Mouse (Mus musculus): ENCODE data around the gene Gm28043. TPM values are rescaled to one million over a fixed set of nuclear protein-coding genes. Genes with fewer than 3 reads are reported as not detected.

Gm28043 gene
- total and polyA plus RNA-seq, 3 experiments = 3.6 to 4.2 (median 3.7) TPM

GRCm38 (mm10) chr17:29679038-29679767 is 64.5 kb downstream of the Gm28043 start:
- peak overlapping the region; percentile 92 for H3K4me2 ChIP-seq (ENCODE audit: insufficient read depth, low read depth, poor library complexity, severe bottlenecking)
- peaks cover 29 to 61% of the 10 kb centered on the region in 2 experiments for H3K4me1 ChIP-seq (ENCODE audit: control insufficient read depth in 1 of 2, insufficient read depth in 2 of 2)
- dilution Hi-C loops (cut with MboI; ENCODE audit: extremely low pct_ligation_motif_present, extremely low pct_unique_long_range_greater_than_20kb, low sequenced_read_pairs) = no loop called here
- peak; percentile 61 for DNase-seq (ENCODE audit: extremely low read depth)
- H3K4me3 ChIP-seq (replicated peaks in 1 of 3; ENCODE audit: low read depth in 2 of 3, low read length in 2 of 3, poor library complexity in 1 of 3) = peak overlapping the region in 2 of 3 experiments; percentile 25 to 51
- H3K27me3 ChIP-seq (replicated peaks) = no peaks in the 10 kb centered on the region
- peaks cover 73 to 87% of the 10 kb centered on the region in 2 experiments for H3K36me3 ChIP-seq (replicated peaks in 1 of 2; ENCODE audit: control insufficient read depth in 1 of 2, insufficient read depth in 1 of 2, low read length in 1 of 2)
- TF ChIP-seq UBTF (IDR thresholded peaks at IDR 0.05; ENCODE audit: low read depth, low read length) = no peak
- peak; percentile 68; the same call in 1 of the 2 replicates for TF ChIP-seq SIN3A (IDR thresholded peaks at IDR 0.05; ENCODE audit: low read length)
- no peak for TF ChIP-seq TBP (conservative IDR thresholded peaks at IDR 0.05; ENCODE audit: low read depth, low read length)
- TF ChIP-seq KAT2A (IDR thresholded peaks at IDR 0.05; ENCODE audit: insufficient replicate concordance, low read length) = no peak
- no peak for TF ChIP-seq ELF1 (IDR thresholded peaks at IDR 0.05; ENCODE audit: low read depth, low read length)
- TF ChIP-seq CHD1 (IDR thresholded peaks at IDR 0.05; ENCODE audit: low read depth, low read length) = no peak; the same call in 1 of the 2 replicates
- no peak for TF ChIP-seq ZC3H11A (IDR thresholded peaks at IDR 0.05; ENCODE audit: low read depth, low read length)
- TF ChIP-seq PAX5 (IDR thresholded peaks at IDR 0.05; ENCODE audit: low read length) = no peak
- TF ChIP-seq MEF2A (IDR thresholded peaks at IDR 0.05; ENCODE audit: borderline replicate concordance, low read depth, low read length) = no peak
- no peak for TF ChIP-seq ZNF384 (IDR thresholded peaks at IDR 0.05; ENCODE audit: low read depth, low read length)
- TF ChIP-seq RCOR1 (conservative IDR thresholded peaks at IDR 0.05; ENCODE audit: low read depth, low read length) = no peak
- peak; percentile 57 for TF ChIP-seq EP300 (IDR thresholded peaks at IDR 0.05; ENCODE audit: low read length)
- TF ChIP-seq E2F4 (IDR thresholded peaks at IDR 0.05; ENCODE audit: insufficient replicate concordance, low read depth, low read length) = no peak
- TF ChIP-seq GABPA (IDR thresholded peaks at IDR 0.05; ENCODE audit: insufficient replicate concordance, low read depth, low read length) = no peak
- TF ChIP-seq NELFE (IDR thresholded peaks at IDR 0.05; ENCODE audit: low read depth, low read length) = no peak
- TF ChIP-seq TCF12 (IDR thresholded peaks at IDR 0.05; ENCODE audit: low read depth, low read length) = 0 out of 2 replicates have a peak, but pooled peaks have one; percentile 6
- TF ChIP-seq IRF4 (IDR thresholded peaks at IDR 0.05; ENCODE audit: low read depth, low read length) = no peak
- TF ChIP-seq USF2 (conservative IDR thresholded peaks at IDR 0.05; ENCODE audit: low read depth, low read length) = no peak
- no peak for TF ChIP-seq JUN (IDR thresholded peaks at IDR 0.05; ENCODE audit: insufficient read depth, low read depth, low read length)
- TF ChIP-seq POLR2A (IDR thresholded peaks at IDR 0.05; ENCODE audit: low read depth, low read length) = no peak
- TF ChIP-seq RAD21 (IDR thresholded peaks at IDR 0.05; ENCODE audit: low read depth, low read length) = no peak
- no peak for TF ChIP-seq USF1 (IDR thresholded peaks at IDR 0.05; ENCODE audit: low read depth, low read length)
- TF ChIP-seq MAZ (IDR thresholded peaks at IDR 0.05; ENCODE audit: low read depth, low read length) = no peak
- TF ChIP-seq ETS1 (conservative IDR thresholded peaks at IDR 0.05; ENCODE audit: low read depth, low read length) = peak; percentile 69; the same call in 1 of the 2 replicates
- TF ChIP-seq MYC (IDR thresholded peaks at IDR 0.05; ENCODE audit: low read depth, low read length) = 0 out of 2 replicates have a peak, but pooled peaks have one; percentile 56
- TF ChIP-seq MAFK (IDR thresholded peaks at IDR 0.05; ENCODE audit: insufficient replicate concordance, low read length) = no peak
- TF ChIP-seq MAX (IDR thresholded peaks at IDR 0.05; ENCODE audit: low read length) = peak; percentile 55
- no peak for TF ChIP-seq SMC3 (IDR thresholded peaks at IDR 0.05; ENCODE audit: low read depth, low read length)
- TF ChIP-seq JUND (conservative IDR thresholded peaks at IDR 0.05; ENCODE audit: low read depth, low read length) = no peak
- no peak for TF ChIP-seq ZMIZ1 (IDR thresholded peaks at IDR 0.05; ENCODE audit: low read depth, low read length)
- TF ChIP-seq CHD2 (IDR thresholded peaks at IDR 0.05; ENCODE audit: low read length) = no peak
- TF ChIP-seq MXI1 (IDR thresholded peaks at IDR 0.05; ENCODE audit: low read depth, low read length) = peak; percentile 75; the same call in 1 of the 2 replicates
- TF ChIP-seq CTCF (conservative IDR thresholded peaks at IDR 0.05 in 1 of 2, IDR thresholded peaks at IDR 0.05 in 1 of 2; ENCODE audit: low read depth in 2 of 2, low read length in 2 of 2) = no peak
- no peak for TF ChIP-seq BHLHE40 (IDR thresholded peaks at IDR 0.05; ENCODE audit: low read depth, low read length)
- no peak for TF ChIP-seq POLR2AphosphoS2 (IDR thresholded peaks at IDR 0.05; ENCODE audit: low read depth, low read length)
- TF ChIP-seq NRF1 (IDR thresholded peaks at IDR 0.05; ENCODE audit: low read depth, low read length) = no peak
- TF ChIP-seq ZKSCAN1 (IDR thresholded peaks at IDR 0.05; ENCODE audit: borderline replicate concordance, low read depth, low read length) = no peak
- TF ChIP-seq HCFC1 (IDR thresholded peaks at IDR 0.05; ENCODE audit: low read depth, low read length) = no peak
- peak overlapping the region; percentile 69 for H3K9ac ChIP-seq (ENCODE audit: insufficient read depth, low read depth)
- in situ Hi-C loops (cut with MboI; ENCODE audit: low pct_ligation_motif_present, low pct_unique_long_range_greater_than_20kb, low sequenced_read_pairs) = no loop called here
- peak overlapping the region; percentile 100 for H3K27ac ChIP-seq (ENCODE audit: insufficient read depth, low read depth)
- no peaks in the 10 kb centered on the region for H3K9me3 ChIP-seq (replicated peaks; ENCODE audit: low read length)
- peaks cover 2% of the 10 kb centered on the region; the same call in 1 of the 2 replicates for H3K79me2 ChIP-seq (replicated peaks; ENCODE audit: control insufficient read depth, extremely low read depth, insufficient read depth, poor library complexity, severe bottlenecking)
